Mouse (Mus musculus): ENCODE measurements at regions not wholly inside any gene's neighbourhood (a gene's known extent, or its start where the extent isn't known, plus 50 kb on each side); places are given as distances from the start of the nearest gene placed in this dataset.
"Not testable (repeated sequence)": the region's sequence is repeated elsewhere in the genome, so short reads cannot be mapped to it uniquely, and the experiment has no call there.

DNA sequence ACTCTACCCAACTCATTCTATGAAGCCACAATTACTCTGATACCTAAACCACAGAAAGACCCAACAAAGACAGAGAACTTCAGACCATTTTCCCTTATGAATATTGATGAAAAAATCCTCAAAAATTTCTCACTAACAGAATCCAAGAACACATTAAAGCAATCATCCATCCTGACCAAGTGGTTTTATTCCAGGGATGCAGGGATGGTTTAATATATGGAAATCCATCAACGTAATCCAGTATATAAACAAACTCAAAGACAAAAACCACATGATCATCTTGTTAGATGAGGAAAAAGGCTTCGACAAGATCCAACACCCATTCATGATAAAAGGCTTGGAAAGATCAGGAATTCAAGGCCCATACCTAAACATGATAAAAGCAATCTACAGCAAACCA is 772.3 kb downstream of the Kcna4 start:
- not testable (repeated sequence) for TF ChIP-seq CTCF (IDR thresholded peaks at IDR 0.05; ENCODE audit: control insufficient read depth, insufficient read depth, insufficient read length); MYOD1 (IDR thresholded peaks at IDR 0.05; ENCODE audit: control insufficient read depth, insufficient read length, low read depth); MAX (IDR thresholded peaks at IDR 0.05); USF1 (IDR thresholded peaks at IDR 0.05; ENCODE audit: low read depth)
